Mouse (Mus musculus) midbrain, embryonic 15.5 days (tissue): ENCODE measurements around the gene Fryl. TPM values are rescaled to one million over a fixed set of nuclear protein-coding genes. Genes with fewer than 3 reads are reported as not detected.

Source experiments
- ATAC-seq: fragments of 200-750 bp; cut with Nextera tagmentation; replicated peaks from 2 replicates; pipeline ENCODE4 v1.8.0; 2017; ENCODE audit warnings: moderate TSS enrichment
- H3K27ac ChIP-seq: fragments of 300-500 bp; sonication (generic); 2 replicates; pipeline ENCODE4 v1.5.1; 2015; ENCODE audit warnings: mild to moderate bottlenecking, inconsistent platforms
- H3K27me3 ChIP-seq: fragments of 300-500 bp; sonication (generic); replicated peaks from 2 replicates; pipeline ENCODE4 v1.6.1; 2015; ENCODE audit warnings: inconsistent platforms
- H3K36me3 ChIP-seq: fragments of 300-500 bp; sonication (generic); replicated peaks from 2 replicates; pipeline ENCODE4 v1.6.1; 2015; ENCODE audit warnings: inconsistent platforms
- H3K4me1 ChIP-seq: fragments of 300-500 bp; sonication (generic); 2 replicates; pipeline ENCODE4 v1.6.1; 2015; ENCODE audit warnings: inconsistent platforms
- H3K4me2 ChIP-seq: fragments of 300-500 bp; sonication (generic); 2 replicates; pipeline ENCODE4 v1.6.1; 2015; ENCODE audit warnings: inconsistent platforms, mild to moderate bottlenecking, moderate library complexity
- H3K4me3 ChIP-seq: fragments of 300-500 bp; sonication (generic); 2 replicates; pipeline ENCODE4 v1.5.1; 2015; ENCODE audit warnings: mild to moderate bottlenecking, inconsistent platforms
- H3K9ac ChIP-seq: fragments of 300-500 bp; sonication (generic); 2 replicates; pipeline ENCODE4 v1.6.1; 2015; ENCODE audit warnings: mild to moderate bottlenecking, inconsistent platforms
- H3K9me3 ChIP-seq: fragments of 300-500 bp; sonication (generic); 2 replicates; pipeline ENCODE4 v1.6.1; 2016; ENCODE audit warnings: inconsistent platforms
- WGBS: fragments of 180-500 bp; shearing (Covaris S2); methylation state at CpG from one replicate; pipeline ENCODE4 v1.1.7; 2015; ENCODE audit warnings: mixed read lengths; 5-methylcytosine and 5-hydroxymethylcytosine counted together
- polyA plus RNA-seq: library from polyadenylated mRNA; unstranded; fragments of >200 nt; fragmentation: Nextera tagmentation; extraction: Ambion mirVana; gene quantifications from 2 replicates; pipeline ENCODE4 v1.2.1, GENCODE M21; 2015

Gene Fryl
- polyA plus RNA-seq, 1 experiment from 2014 or later, result 47.5 TPM

DNA sequence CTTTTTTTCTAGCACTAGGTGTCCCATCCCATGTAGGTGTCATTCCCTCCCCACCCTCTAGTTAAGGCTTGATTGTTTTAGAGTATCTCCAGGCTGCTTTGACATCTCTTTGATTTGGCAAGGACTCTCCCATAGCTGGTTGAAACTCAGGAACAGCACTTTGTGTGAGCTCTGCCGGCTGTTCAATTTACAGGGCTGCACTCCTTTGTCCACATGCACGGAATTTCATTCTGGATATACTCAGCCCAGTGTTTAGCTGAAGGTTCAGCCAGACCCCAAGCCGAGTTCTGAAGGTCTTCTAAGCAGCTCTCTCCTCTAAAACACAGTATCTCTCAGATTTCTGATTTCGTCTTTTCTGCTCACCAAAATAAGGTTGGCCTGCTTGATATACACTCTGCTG is 284.0 kb downstream of the Fryl start:
- H3K27ac ChIP-seq, result peak overlapping the region; percentile 32; the same call in 1 of the 2 replicates
- no peak overlapping the region for H3K4me3 ChIP-seq
- no peaks in the 10 kb centered on the region for H3K9me3 ChIP-seq
- no peak overlapping the region for H3K4me2 ChIP-seq
- no peaks in the 10 kb centered on the region for H3K27me3 ChIP-seq
- WGBS, result 50% methylated on average over 4 of the region's 4 CpGs
- H3K9ac ChIP-seq, result no peak overlapping the region
- ATAC-seq, result no peak
- peaks cover 18% of the 10 kb centered on the region for H3K36me3 ChIP-seq
- H3K4me1 ChIP-seq, result no peaks in the 10 kb centered on the region; the same call in 1 of the 2 replicates

Other genes with a start within 250 kb of the Fryl start
- 25.1 and 28.6 TPM in 2 replicates for gene Slc10a4, start 249.7 kb downstream of the Fryl start, polyA plus RNA-seq
- gene Ociad1, start 36.2 kb upstream of the Fryl start, polyA plus RNA-seq, result 320 and 321 TPM in 2 replicates
- 25.3 and 27.3 TPM in 2 replicates for gene Ociad2, start 84.4 kb upstream of the Fryl start, polyA plus RNA-seq
- 0.28 and 0.59 TPM in 2 replicates for gene Cwh43, start 149.5 kb upstream of the Fryl start, polyA plus RNA-seq
- 46.7 and 52.2 TPM in 2 replicates for gene Dcun1d4, start 224.4 kb upstream of the Fryl start, polyA plus RNA-seq